Mouse (Mus musculus) v-Abl transformed pro-B cells (cell line): Measurements from ENCODE around the gene Stxbp4.

Experiments used
- in situ Hi-C, 2 experiments: fragments of 400-800 bp; cut with MboI; formaldehyde crosslinking; loops; one replicate each; pipeline ENCODE4 v1.15.1; 2025; ENCODE audit not compliant: unreplicated experiment in 2 of 2

The Stxbp4 gene

DNA sequence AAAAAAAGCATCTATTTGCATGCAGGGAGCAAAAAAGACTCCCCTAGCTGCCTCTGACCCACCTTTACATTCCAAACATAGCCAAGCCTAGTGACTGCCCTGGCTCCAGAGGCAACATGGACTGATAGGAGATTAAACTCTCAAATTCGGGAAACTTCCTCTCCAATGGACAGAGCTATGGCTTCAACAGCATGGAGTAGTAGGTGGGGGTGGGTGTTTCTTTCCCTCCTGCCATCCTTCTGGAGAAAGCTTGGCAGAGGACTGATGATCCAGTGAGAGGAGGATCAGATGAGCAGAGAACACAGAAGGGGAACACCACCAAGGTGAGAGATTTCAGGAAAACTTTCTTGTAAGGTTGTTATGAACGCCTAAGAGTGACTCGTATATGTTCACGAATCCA lies 14.7 kb upstream of the Stxbp4 start:
- in situ Hi-C loops, result no loop called here

DNA sequence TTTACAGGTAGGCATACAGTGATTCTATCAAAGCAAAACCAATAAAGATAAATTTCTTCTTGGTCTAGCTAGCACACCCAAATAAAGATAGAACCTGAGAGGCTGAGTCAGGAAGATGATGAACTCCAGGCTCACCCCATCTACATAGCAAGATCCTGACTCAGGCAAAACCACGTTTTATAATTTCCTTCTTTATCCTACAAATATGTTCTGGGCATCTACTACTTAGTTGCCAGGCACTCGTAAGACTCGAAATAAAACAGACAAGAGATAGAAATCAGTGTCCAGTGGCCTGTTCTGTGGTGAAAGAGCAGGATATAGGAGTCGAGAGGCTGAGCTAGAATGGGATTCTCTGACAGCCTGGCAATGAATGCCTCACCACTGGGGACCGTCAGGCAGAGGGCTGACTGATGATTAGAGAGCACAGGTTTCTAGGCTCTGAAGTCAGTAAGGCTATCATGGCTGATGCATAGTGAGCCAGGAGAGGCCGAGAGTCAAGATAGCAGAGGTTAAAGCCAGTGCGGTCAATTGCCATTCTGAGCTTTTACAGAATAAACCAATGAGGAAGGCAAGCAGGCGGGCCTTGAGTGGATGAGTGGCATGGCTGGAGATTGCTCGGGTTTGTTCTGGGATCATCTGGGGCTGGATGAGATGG lies 12.5 kb upstream of the Stxbp4 start:
- in situ Hi-C loops, result no loop called here

DNA sequence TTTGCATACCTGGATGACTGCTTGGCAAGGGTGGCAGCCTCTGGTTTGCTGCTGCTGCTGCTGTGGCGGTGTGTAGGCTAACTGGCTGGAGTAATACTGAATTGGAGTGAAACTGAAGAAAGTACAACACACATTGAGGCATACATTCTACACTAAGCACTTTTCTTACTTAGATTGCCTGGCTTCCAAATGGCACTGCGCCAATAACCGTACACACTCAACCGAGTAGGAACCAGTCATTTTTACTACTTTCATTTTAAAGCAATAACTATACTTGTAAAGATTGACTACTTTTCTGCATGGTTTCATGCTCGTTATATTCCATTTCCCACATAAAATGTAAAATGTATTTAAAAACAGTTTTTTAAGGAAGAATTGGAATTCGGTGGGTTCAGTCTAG lies 11.9 kb upstream of the Stxbp4 start:
- in situ Hi-C loops, result loop anchor here in 1 of 2 experiments (25.0 kb wide), 1 partner anchor 1562 kb away; no protein-coding TSS in a partner anchor

DNA sequence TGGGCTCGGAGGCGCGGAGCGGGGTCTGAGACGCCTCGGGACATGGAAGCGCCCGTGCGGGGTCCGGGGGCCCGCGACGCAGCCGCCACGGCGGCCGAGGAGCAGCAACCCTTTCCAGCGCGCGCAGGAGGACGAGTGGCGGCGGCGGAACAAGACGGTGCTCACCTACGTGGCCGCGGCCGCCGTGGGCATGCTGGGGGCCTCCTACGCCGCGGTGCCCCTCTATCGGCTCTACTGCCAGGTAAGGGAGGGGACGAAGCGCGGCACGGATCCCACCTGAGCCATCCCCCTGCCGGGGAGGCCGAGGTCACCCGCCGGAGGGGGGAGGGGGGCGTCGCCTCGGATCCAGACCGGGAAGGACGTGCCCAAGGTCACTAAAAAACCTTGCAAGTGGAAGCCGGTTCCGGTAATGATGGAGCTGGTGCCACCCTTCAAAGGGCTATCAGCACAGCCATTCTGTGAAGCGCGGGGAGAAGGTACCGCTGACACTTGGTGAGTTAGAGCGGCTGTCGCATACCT lies 487 bp upstream of the Stxbp4 start:
- in situ Hi-C loops, result loop anchor here in 1 of 2 experiments (25.0 kb wide), 1 partner anchor 1551 kb away; no protein-coding TSS in a partner anchor

DNA sequence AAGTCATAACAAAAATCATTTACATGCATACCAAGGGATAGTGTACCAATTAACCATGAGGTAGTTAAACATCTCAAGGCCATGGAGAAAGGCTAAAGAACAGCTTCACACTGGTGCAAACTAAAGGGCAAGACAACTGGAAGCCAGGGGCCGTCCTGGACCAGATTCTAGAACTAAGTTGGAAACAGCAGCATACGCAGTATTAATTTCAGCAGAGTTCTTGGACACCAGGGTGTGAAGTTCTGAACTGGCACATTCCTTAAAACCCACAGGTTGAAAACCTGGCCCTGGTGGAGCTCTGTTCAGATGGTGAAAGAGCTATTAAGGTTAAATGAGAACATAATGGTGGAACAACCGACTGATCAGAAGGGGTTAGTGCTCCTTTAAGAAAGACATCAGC lies 3.2 kb downstream of the Stxbp4 start:
- in situ Hi-C loops, result loop anchor here in 1 of 2 experiments (25.0 kb wide), 1 partner anchor 1547 kb away; no protein-coding TSS in a partner anchor

DNA sequence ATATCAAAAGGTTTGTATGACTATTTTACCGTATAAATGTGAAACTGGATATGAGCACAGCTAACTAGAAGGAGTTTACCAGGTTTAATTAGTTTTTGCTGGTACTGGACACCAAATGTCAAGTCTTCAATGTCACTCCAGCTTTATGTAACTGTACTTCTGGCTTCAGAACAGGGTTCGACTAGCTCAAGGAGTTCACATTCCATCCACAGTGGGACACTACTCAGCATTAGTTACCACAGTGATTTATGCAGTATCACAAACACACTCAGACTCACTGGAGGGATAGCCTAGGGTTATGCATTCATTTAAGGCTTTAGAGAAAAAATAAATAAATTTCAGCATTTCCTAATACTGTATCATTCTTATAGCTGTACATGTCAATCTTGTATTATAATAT lies 5.4 kb downstream of the Stxbp4 start:
- in situ Hi-C loops, result loop anchor here in 1 of 2 experiments (25.0 kb wide), 1 partner anchor 1545 kb away; no protein-coding TSS in a partner anchor

DNA sequence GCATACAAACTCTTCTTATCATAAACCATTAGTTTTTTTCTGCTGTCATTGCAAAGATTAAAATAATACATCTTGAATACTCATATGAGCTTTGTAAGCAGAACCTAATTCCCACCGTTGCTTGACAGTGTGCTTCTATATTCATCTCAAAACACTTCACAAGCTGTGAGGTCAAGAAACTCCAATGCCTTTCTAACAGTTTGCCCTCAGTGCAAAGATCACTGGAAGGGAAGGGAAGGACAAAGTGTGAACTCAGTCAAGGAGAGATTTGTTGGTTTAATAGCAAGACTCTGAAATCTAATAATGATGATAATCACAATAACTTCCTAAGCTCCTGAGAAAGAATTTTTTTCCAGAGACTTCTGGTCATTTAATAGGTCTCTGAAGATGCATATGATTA lies 10.1 kb downstream of the Stxbp4 start:
- in situ Hi-C loops, result loop anchor here in 1 of 2 experiments (25.0 kb wide), 1 partner anchor 1540 kb away; no protein-coding TSS in a partner anchor

DNA sequence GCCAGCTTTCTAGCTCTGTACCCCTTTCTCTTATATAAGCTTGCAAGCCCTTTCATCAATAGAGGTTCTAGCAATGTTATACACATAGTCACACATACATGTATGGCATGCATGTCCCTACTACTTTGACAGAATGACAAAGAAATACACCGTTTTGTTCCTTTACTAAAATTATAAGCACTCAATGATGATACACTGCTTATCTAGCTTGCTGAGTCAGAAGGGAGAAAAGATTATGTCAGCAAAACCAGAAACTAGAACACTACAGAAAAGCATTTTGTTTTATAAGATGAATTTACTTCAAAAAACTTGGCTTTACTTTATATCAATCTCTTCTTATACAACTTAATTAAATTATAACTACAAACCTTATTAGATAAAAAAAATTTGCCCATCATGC lies 12.7 kb downstream of the Stxbp4 start:
- in situ Hi-C loops, result loop anchor here in 1 of 2 experiments (25.0 kb wide), 1 partner anchor 1538 kb away; no protein-coding TSS in a partner anchor

DNA sequence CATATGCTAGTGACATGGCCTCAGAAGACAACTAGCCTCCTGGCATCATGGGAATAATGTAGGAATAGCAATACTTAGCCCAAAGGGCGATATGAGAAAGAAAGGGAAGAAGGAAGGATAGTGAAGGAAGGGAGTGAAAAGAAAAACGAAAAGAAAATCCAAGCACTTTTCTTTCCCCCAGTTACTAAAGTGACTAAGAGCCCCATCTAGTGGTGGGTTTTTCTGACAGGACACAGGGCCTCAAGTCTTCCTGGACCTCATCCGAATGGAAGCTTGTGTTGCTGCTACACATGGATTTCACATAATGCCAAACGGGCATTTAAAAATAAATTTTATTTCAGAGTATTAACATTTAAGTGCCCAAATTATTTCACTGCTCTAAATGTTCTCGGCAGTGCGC lies 14.4 kb downstream of the Stxbp4 start:
- in situ Hi-C loops, result loop anchor here (25.0 kb wide), 2 partner anchors 1461 to 1511 kb away; no protein-coding TSS in a partner anchor

DNA sequence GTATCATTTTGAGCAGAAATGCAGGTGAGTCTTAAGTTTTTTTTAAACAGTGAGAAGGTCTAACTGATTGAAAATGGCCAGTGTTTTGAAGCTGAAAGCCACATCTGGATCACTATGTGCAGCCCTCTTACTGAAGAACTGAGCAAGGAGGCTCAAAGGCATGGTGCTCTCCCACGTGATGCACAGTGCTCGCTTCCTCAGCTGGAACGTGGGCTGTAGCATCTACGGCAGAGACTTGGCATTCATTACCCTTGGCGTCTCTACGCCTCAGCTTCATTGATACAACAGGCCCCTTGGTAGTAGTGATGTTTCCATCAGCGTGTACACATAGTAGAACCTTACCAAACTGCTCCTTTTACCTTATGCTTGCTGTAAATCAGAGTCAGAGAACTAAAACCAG lies 15.4 kb downstream of the Stxbp4 start:
- in situ Hi-C loops, result loop anchor here (25.0 kb wide), 2 partner anchors 1460 to 1510 kb away; no protein-coding TSS in a partner anchor

DNA sequence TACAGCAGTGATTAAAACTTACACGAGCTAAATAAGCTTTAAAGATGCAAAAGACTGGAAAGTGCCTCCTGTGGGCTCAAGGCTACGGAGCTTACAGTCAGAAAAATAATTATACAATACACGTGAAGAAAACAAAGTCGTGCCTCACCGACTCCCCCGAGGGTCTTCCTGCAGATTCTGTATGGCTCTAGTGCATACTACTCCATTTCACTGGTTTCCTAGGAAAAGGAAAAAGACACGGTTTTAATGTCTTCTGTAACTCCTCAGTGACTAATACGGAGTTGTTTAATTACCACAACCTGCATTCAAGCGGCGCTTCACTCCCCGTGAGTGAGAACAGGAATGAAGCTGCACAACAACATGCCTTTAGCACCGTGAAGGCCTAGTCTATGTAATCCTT lies 15.8 kb downstream of the Stxbp4 start:
- in situ Hi-C loops, result loop anchor here (25.0 kb wide), 2 partner anchors 1460 to 1510 kb away; no protein-coding TSS in a partner anchor

DNA sequence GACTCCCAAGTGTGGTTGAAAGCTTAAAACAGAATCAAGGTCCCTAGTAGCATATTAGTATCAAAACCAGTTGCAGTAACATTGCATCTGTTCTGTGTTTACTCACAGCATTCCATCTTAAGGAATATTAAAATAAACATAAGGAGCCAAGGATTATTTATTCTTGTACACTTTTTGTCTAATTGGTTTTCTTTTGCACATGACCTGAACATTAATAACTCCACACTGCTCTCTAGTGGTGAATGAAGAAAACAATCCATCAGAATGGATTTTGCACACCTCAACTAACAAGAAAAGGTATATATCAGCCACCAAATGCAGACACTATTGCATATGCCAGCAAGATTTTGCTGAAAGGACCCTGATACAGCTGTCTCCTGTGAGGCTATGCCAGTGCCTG lies 21.5 kb downstream of the Stxbp4 start:
- in situ Hi-C loops, result loop anchor here (5.0 to 25.0 kb wide), 7 partner anchors 292 to 1504 kb away; partner anchors contain the start of gene Gm45716 (in 1 of the 2)

DNA sequence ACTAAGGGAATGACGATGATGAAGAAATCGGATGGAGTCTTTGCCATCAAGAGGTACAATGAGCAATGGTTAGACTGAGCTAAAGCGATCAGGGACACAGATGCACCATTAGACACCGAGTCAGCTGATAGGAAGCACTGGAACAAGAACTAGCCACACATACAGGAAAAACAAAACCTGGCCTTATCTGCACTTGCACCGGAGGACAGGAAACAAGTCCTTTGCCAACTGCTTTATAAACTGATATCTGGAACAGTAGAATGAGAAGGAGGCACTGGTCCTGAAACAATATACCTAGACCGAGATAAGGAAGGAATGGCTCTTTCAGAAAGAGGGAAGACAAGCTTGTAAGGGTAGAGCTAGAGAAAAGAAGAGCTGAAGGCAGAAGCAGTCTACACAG lies 23.1 kb downstream of the Stxbp4 start:
- in situ Hi-C loops, result loop anchor here (5.0 to 25.0 kb wide), 7 partner anchors 290 to 1502 kb away; partner anchors contain the start of gene Gm45716 (in 2 of the 2)

DNA sequence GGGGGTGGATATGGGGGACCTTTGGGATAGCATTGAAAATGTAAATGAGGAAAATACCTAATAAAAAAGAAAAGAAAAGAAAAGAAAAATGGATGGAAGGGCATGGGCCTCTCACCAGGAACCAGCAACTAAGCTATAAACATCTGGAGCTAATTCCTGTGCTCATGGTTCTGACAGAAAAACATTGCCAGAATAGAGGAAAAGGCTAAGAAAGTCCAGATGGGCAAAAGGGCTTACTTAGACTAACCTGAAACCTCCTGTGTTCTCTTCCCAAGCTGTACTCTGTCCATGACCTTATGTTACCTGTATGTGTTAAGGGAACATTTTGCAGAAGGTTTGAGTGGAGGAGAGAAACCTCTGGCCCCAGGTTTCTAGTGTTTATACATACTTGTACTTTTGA lies 25.8 kb downstream of the Stxbp4 start:
- in situ Hi-C loops, result loop anchor here (5.0 to 25.0 kb wide), 5 partner anchors 287 to 1500 kb away; partner anchors contain the start of gene Gm45716 (in 1 of the 2)

DNA sequence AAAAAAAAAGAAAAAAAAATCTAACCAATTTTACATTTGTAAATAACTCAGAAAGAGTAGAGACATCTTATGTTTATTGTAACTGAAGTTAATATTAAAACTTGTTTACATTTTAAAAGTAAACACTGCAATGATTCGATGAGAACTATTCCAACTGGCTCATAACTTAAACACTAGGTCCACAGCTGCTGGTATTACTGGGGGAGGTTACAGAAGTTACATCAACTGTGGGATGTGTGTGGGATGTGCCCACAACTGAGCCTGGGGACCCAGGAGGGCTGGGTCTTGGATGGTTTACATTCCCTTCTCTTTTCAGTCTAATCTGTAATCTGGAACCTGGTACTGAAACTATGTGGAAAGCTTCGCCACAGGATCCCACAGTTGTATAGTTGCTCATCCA lies 34.8 kb downstream of the Stxbp4 start:
- in situ Hi-C loops, result loop anchor here (25.0 kb wide), 2 partner anchors 1441 to 1491 kb away; no protein-coding TSS in a partner anchor

DNA sequence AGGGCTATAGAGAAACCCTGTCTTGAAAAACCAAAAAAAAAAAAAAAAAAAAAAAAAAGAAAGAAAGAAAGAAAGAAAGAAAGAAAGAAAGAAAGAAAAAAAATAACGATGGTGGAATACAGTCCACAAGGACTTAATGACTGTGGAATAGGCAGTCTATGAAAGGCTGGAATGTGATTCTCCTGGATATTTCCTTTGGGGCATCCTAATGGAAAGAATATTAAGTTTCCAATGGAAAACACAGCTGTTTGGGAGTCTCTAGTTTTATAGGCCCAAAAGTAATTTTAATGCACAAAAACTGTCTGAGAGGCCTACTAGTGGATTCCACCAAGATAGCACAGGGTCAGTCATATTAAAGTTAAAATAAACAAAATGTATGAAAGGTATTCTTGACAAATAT lies 42.1 kb downstream of the Stxbp4 start:
- in situ Hi-C loops, result no loop called here

DNA sequence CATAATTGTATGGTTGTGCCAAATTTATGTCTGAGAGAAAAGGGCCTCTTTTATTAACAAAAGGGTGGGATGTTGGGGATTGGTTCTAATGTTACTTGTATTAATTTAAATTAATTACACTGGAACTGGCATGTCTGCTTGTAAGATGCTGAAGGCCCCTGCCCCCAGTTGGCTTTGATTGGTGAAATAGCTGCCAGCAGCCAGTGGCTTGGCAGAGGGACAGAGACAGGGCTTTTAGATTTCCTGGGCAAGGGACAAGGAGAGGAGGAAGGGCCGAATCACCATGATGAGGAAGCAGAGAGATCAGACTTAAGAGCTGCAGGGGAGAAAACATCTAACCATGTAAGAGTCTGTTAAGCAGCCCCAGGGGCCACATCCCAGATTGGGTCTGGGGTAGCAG lies 46.9 kb downstream of the Stxbp4 start:
- in situ Hi-C loops, result no loop called here

DNA sequence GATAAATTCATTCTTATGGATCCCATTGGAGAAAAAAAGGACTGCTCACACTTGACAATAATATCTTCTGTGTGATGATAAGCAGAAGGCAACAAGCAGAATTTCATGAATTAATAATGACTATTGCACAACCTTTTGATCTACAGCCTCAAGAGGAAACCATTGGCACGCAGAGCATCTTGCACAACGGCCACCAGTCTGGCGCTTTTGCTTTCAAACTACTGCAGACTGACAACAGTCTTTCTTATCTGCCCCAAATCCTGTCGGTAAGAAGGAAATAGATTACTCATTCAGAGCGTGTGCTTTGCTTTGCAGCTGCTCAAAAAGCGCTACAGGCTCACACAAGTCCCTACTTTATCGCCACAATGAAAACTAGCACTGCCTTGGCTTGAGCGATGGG lies 51.7 kb downstream of the Stxbp4 start:
- in situ Hi-C loops, result no loop called here

DNA sequence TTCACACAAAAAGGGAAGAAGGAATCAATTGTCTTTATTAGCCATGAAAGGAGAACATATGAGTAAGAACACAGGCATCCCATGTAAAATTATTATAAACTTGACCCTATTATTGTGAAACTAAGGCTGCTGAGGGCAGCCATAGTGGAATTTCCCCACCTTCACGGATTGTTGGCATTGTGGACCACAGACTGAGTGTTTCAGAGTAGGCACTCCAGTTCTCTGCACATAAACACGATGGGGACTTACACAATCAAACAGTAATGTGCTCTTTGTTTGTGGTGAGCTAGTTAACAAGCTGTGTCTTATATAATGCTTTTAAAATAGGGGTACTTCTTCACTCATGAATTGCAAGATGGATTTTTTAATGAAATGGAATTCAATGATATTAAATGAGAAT lies 52.1 kb downstream of the Stxbp4 start:
- in situ Hi-C loops, result no loop called here

DNA sequence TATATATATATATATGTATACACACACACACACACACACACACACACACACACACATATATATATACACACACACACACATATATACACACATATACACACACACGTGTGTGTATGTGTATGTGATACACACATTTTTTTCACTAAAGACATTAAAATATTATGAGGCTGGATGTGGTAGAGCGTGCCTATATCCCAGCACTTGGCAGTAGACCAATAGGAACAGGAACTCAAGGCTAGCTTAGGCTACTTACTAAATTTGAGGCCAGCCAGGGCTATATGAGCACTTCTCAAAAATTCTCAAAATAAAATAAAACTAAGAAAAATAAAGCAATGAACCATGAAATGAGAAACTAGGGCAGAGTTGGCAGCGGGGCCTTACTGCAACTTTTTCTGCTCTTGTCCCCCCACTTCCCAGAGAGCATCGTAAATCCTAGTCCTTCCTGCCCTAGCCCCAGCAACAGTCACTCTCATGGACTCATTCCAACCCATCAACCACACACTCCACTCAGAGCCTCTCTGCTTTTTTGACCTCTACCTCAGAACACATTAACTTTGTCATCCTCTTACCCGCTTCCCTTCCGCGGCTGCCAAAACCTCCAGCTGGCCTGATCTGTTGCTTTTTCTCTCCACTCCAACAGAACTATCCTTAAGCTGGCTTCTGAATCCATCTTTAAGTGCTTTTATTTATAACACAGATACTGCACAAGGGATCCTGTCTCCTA lies 60.7 kb downstream of the Stxbp4 start:
- in situ Hi-C loops, result no loop called here
